Mouse (Mus musculus) activated CD4-positive, CD25-positive, alpha-beta regulatory T cell, adult 4 months (primary cell): ENCODE measurements around the gene Arf3. TPM values are rescaled to one million over a fixed set of nuclear protein-coding genes. Genes with fewer than 3 reads are reported as not detected.

Source experiments
- ATAC-seq: one replicate; pipeline ENCODE4 v1.8.0; 2017
- polyA plus RNA-seq, 2 experiments: library from polyadenylated mRNA; unstranded; fragments of 100-300 nt; shearing (Covaris generic); gene quantifications; one replicate each; pipeline ENCODE4 v1.2.1; 2017

The Arf3 gene
- polyA plus RNA-seq, 2 experiments from 2014 or later = 29.9 to 46.7 TPM

DNA sequence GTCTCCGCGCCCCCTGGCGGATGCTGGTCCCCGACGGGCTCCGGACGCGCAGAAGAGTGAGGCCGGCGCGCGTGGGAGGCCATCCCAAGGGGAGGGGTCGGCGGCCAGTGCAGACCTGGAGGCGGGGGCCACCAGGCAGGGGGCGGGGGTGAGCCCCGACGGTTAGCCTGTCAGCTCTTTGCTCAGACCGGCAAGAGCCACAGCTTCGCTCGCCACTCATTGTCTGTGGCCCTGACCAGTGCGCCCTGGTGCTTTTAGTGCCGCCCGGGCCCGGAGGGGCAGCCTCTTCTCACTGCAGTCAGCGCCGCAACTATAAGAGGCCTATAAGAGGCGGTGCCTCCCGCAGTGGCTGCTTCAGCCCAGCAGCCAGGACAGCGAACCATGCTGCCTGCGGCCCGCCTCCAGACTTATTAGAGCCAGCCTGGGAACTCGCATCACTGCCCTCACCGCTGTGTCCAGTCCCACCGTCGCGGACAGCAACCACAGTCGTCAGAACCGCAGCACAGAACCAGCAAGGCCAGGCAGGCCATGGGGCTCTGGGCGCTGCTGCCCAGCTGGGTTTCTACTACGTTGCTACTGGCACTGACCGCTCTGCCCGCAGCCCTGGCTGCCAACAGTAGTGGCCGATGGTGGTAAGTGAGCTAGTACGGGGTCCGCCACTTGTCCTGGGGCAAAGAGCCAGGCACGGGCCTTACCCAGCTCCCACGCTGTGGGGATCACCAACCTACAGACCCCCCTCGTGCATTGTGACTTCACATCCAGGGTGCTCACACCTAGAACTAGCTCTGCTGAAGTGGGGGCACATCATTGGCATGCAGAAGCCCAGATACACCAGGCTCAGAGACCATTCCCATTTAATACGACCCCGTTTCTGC lies 26.9 kb upstream of the Arf3 start, which contains the start of gene Wnt1:
TSS of gene Wnt1 (plus strand) at position 197 of the 875 bp plus-strand sequence.
- ATAC-seq = no peak

DNA sequence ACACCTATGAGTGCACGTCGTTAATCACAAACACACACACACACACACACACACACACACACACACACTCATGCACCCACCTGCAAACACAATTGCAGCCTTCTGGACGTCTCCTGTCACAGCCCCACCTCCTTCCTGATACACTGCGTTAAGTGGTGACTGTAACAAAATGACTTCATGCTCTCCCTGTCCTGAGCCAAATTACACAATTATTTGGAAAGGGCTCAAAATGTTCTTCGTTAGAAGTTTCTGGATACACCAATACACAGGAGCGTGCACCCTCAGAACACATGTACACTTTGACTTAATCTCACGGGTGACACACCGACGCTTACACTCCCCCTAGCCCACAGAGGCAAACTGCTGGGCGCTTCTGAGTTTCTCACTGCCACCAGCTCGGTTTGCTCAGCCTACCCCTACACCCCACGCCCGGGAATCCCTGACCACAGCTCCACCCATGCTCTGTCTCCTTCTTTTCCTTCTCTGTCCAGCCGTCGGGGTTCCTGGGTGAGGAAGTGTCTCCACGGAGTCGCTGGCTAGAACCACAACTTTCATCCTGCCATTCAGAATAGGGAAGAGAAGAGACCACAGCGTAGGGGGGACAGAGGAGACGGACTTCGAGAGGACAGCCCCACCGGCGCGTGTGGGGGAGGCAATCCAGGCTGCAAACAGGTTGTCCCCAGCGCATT lies 26.1 kb upstream of the Arf3 start:
- no peak for ATAC-seq

DNA sequence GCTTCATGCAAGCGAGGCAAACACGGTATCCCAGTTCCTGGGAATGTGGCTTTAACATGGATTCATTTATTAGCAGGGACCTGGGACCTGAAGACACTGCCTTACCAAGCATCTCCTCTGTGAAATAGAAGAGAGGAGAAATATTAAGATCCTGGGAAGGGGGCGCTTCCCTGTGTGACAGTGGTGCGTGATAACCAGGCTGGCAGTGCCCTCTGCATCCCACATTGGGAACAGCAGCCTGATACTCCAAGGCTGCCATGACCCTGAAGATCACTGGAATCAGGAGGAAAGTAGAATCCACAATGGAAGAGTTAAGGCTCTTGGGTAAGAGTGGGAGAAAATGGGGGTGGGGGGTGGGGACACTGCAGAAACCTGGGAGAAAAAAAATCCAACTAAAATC lies 24.9 kb upstream of the Arf3 start:
- ATAC-seq = no peak

DNA sequence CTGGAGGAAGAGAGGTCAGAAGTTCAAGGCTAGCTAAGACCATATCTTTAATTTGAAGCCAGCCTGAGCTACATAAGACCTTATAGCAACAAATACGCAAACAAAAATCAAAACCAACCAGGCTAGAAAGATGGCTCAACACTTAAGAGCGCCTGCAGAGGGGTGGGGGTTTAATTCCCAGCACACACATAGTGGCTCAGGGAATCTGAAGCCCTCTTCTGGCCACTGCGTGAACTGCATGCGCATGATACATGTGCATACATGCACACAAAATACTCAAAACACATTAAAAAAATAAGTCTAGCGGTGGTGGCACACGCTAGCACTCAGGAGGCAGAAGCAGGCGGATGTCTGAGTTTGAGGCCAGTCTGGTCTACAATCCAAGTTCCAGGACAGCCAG lies 22.7 kb upstream of the Arf3 start:
- ATAC-seq = no peak

DNA sequence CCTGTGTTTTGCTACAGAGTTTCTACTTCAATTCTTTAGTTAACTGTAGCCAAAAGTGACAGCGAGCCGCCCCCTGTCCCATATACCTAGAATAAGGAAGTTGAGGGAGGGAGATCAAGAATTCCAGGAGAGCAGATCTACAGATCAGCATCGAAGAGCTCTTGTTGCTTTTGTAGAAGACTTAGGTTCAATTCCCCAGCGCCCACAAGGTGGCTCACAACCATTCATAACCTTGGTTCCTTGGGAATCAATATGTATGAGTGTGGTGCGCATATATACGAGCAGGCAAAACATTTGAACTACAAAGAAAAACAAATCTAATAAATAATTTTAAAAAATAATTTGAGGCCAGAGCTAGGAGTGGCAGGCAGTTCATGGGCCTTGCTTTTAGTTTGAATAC lies 18.2 kb upstream of the Arf3 start:
- no peak for ATAC-seq

DNA sequence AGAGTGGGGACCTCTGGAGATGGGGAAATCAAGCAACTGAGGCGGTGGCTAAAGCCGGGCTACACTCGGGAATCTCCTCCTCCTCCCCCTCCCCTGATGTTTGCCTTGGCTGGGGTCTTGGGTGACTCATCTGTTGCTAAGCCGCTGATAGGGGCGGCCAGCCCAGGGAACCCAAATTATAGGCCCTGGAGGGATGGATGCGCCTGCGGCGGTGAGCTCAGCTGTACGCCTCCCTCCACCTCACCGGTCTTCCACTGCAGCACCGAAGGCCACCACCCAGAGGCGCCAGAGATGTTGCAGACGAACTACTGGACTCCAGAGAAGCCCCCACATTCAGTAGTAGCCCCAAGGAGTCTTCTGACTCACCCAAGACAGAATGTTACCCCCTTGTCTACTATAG lies 17.6 kb upstream of the Arf3 start:
- ATAC-seq = no peak

DNA sequence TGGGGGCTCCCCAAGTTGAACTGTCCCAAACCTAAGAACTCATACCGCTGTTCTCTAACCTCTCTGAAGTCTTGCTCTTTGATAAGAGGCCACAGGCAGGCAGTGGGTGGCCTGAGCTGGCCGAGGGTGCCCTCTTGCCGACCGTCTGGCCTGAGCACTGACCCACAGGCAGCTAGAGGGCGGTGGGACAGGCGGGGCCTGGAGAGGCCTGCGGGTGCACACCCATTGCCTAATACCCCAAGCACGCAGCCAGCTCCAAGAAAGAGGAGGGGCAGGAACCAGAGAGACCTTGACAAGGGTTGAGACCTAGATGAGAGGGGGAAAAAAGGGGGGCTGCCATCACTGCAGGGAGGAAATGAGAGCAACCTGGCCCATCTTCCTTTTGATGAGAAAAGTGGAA lies 17.1 kb upstream of the Arf3 start:
- no peak for ATAC-seq

DNA sequence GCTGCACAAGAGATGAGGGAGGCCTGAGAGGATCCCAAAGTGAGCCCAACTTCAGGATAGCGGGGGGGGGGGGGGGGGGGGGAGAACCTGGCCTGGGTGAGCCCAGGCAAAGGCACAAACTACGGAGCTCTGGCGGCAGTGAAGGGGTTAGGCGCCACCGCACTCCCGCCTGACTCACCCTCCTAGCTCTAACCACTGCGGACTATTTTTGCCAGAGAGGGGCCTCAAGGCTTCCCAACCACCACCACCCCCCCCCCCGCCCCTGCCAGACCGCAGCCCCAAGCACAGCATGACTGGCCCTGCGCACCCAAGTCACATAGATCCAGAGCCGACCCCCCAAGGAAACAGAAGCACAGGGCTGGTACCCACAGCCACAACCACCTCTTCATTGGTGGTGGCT lies 15.8 kb upstream of the Arf3 start:
- no peak for ATAC-seq

DNA sequence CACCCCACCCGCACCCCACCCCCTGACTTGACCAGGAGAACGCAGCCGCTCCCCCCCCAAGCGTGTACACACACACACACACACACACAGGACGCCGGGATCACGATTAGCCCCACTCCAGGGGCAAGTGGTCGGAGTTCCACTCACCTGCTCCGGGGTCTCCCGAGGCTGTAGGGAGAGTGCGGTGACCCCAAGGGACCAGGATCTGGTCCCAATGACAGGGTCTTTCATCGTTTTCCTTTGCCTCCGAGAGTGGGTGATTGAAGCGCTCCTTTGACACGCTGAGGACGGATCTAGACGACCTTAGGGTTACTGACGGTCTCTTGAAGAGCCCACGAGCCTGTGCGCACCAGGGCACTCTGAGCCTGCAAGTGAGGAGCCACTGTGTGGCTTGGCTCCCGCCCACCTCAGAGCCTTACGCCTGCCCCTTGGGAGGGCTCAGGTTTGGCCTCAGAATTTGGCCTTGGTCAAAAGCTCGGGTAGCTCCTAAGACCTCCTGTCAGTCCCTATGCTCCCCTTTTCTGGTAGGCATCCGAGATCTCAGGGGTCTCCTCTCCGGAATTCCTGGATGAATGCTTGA lies 15.3 kb upstream of the Arf3 start:
- ATAC-seq = no peak

DNA sequence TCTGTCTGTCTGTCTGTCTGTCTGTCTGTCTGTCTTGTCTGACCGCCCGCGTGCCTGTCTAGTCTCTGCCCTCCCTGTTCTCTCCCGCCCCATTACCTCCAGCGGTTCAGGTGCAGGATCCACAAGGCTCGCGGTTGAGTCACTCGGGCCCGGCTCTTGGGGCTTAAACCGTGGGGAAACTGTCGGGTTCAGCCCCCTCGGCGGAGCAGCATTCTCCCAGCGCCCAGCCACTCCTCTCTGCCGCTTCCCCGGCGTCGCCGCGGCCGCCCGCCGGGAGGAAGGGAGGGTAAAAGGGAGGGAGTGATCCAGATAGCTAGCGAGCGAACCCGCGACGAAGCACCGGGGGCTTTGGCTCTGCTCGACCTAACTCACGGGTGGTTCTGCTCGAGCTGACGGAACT lies 14.7 kb upstream of the Arf3 start, which contains the start of gene Wnt10b:
TSS of gene Wnt10b (minus strand) at position 389 of the 400 bp plus-strand sequence.
- no peak for ATAC-seq

DNA sequence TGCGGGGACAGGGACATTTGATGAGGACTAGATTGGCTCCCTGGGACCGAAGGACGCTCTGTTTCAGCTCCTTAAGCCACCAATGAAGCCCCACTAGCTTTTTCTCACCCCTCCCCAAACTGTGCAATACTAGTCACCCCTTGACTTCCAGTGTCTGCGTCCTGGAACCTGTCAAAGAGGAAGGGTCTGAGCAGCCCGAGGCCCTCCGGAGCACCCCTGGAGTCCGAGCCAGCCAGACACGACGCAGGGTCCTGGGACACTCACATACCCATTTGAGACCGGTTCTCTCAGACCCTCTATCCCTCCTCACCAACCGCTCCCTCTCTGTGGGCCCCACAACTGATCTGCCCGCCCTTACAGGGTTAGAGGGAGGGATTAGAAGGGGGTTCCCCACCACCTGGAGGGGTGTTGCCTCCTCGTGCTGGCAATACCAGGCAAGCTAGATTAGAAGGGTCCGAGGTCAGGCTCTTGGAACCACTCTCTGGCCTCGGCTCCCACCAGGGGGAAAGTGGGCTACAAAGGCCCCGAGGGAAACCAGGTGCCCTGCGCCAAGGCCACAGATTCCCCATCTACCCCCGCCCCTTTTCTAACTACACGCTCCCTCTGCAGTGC lies 14.1 kb upstream of the Arf3 start:
- ATAC-seq = no peak

DNA sequence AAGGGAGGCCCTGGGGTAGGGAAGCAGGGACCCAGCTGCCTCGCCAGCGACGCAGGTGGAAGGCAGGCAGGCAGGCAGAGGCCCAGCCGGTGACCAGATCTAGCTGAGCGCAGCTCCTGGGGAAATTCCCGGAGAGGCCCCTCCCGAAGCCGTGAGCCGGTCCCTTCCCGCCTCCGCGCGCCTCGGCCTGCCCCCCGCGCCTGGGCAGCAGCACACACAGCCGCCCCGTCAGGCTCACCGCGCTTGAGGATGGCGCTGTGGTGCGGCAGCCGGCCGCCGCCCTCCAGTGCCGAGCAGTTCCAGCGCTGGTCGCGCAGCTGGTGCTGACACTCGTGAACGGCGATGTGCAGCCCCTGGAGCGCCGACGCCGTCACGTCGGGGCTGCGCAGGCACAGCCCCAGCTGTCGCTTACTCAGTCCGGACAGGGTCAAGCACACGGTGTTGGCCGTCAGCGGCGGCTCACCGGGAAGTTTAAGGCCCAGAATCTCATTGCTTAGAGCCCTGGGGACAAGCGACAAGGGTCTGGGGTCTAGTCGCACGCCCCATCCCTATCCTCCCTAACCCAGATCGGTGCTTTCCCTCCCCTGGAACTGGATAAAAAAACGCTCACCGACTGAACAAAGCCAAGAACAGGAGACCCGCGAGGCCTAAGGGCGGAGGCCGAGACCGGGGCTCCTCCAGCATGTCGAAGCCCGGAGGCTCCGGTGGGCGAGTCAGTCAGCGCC lies 13.4 kb upstream of the Arf3 start:
- ATAC-seq = peak; percentile 47

DNA sequence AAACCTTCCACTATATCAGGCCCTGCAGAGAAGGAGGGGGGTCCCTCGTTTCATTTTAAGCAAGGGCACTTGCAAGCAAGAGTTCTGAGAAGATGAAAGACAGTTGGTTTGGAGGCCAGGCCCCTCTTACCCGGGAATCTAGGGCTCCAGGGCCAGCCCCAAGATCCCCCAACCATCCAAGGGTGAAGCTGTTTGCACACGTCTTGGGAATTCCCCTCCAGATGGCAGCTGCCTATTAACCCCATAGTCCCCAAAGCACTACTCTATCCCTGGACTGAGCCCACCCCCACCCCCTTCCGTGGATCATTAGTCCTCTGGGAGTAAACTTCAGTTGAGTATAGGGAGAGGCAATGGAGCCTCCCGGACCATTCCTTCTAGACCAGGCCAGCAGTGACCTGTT lies 12.5 kb upstream of the Arf3 start:
- no peak for ATAC-seq

DNA sequence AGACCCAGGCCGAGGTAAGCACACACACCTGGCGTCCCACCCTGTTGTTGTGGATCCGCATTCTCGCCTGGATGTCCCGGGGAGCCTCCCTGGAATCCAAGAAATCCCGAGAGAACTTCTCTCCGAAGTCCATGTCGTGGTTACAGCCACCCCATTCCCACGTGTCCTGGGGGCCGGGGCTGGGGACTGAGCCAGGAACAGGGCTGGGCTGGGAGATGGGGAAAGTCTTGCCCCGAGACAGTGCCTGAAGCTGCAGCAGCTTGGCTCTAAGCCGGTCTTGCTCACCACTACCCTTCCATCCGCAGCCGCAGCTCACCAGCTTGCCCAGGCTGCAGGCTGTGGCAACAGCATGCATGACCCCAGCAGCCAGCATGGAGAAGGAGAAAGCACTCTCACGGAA lies 11.1 kb upstream of the Arf3 start:
- no peak for ATAC-seq

DNA sequence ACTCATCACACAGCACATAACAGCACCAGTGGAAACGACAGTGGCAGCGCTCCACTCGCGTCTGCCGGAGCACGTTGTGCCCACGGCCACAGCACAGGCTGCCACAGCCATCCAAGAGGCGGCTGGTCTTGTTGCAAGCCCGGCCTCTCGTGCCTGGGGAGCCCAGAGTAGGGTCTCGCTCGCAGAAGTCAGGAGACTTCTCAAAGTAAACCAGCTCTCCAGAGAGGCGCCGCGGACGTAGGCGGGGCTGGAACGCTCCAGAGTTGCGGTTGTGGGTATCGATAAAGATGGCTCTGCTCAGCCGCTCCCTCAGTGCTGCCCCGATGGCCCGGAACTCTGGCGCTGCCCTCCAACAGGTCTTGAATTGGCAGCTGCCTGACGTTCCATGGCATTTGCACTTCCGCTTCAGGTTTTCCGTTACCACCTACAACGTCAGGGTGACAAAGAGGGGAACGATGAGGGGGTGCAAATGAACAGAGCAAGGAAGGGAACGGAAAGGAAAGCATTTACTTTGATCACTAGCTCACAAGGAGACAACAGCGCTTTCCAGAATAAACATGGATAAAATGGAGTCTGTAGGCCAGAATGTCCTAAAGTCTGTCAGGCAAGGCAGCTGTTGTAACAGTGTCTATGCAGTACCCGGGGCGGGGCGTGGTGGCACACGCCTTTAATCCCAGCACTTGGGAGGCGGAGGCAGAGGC lies 9.6 kb upstream of the Arf3 start:
- peak; percentile 50 for ATAC-seq

DNA sequence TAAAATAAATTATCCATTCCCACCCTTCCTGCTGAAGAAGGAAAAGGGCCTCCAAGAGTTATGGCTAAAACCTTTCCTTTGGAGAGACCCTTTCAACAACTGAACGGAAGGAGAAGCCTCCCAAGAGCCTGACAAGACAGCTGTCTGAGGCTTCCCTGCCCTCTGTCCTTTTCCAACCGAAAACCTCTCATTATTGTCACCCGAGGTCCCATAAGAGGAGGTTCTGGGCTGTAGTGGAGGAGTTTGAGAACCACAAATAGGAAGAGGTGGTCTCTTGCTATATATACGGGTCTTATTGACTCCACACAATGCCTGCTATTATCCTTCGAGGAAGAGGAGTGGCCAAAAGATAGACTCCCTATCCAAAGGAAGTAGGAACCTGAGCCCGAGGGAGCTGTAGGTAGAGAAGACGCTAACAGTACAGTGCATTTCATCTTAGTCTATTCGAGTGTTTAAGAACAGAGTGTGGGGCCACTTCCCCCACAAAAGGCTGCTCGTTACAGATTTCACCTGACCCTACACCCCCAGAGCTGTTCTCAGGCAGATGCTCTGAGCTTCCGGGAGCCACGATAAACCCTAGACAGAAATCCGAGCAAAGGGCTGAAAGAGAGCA lies 8.9 kb upstream of the Arf3 start:
- peak; percentile 13 for ATAC-seq

DNA sequence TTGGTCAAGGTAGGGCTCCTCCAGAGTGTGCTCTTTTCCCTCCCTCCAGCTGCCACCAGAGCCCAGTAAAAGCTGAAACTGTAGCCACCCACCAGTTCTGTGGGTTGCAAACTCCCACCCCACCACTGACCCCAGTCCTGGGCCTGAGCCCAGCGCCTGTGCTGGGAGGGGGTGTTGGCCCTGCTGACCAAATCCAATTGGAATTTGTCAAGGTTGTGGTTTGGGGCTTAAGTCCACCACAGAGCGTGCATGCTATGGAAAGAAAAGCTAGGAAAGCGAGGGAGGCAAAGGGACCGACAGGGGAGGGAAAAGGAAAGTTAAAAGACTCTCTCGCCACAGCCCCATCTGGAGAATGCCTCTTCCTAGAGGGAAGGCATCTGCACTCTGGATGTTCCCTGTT lies 5.2 kb upstream of the Arf3 start:
- no peak for ATAC-seq

DNA sequence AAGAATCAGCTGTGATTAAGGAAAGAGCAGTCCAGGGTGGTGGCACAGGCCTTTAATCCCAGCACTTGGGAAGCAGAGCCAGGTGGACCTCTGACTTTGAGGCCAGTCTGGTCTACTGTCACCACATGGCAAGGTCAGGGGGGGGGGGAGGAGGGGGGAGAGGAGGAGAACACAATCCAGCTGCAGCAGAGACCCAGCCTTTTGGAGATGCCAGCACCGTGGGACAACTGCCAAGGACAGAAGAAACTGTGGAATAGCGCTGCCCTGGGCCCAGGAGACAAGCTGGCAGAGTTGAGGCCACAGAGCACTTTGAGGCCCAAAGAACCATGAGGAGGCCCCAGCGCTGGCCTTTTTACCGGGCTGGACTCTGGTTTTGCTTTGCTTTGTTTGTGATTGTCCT lies 2.9 kb upstream of the Arf3 start:
- ATAC-seq = no peak

DNA sequence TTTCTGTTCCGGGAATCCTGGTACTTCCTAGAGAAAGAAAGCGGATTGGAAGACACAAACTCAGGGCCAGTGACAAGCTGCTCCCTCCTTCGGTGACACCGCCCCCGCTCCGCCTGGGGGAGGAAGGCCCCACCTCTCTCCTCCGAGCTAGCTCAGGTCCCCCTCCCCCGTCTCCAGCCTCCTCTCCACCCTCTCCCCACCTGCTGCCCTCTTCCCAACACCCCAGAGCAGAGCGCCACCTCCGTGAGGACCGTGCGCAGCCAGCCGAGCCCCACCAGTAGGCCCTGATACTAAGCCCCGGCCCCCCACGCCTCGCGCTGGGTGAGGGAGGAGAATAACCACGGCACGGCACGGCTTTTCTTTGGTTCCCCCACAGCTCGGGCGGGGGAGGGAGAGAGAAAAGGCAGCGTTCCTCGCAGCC lies 803 bp downstream of the Arf3 start:
- ATAC-seq = no peak

DNA sequence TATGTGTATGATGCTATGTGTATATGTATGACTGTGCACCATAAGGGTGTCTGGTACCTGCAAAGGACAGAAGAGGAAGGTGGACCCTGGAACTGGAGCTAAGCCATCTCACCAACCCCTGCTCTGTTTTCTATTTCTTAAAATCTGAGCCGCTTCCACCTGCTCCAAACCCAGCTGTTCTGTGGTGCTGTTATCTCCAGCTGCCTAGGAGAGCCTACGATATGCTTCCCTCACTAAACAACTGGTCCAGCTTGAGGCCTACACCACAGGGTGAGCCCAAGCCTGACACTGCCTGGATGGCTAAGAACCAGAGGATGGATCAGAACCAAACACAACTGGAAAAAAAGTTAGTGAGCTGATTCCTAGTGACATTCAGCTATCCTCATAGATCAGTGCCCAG lies 8.9 kb downstream of the Arf3 start:
- no peak for ATAC-seq

DNA sequence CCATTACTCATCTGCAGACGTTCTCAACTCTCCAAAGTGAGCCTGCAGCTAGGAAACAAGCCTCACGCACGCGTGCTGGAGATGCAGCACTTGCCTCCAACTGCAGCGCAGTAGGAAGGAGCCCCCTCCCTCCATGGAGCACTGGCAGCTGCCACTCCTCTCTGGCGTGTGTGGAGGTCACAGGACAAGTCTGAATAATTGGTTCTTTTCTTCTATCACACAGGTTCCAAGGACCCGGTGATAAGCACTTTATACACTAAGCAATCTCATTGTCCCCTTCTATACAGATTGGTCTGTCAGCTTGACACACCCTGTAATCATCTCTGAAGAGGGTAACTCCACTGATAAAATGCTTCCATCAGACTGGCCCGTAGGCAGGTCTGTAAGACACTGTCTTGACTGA lies 10.0 kb downstream of the Arf3 start:
- ATAC-seq = no peak
